In genomic region chr7:70290733-70291320, GRCm38 (mm10) we compare ENCODE assay signal across 19 mouse cellular contexts.
"Had no signal": no experiment of that assay in that cellular context is flagged by ENCODE, and none has a peak within 500 bp of the region (broad histone marks: within the 10 kb centered on the region; RNA-seq: fewer than 3 reads in every experiment).

No protein-coding gene starts in this region.

- DNase-seq: kidney, adult 11 months; kidney, adult 8-10 months; kidney, postnatal 10 days; kidney, postnatal 36 days; layer of hippocampus, postnatal 36 days; liver; lung, adult 18-20 months; midbrain, embryonic 14.5 days; right cerebral cortex, postnatal 25 days; spleen, adult 18-20 months; thymus, postnatal 25 days had no signal

- H3K9ac ChIP-seq: intestine, embryonic 15.5 days; kidney, embryonic 15.5 days; limb, embryonic 13.5 days; liver, embryonic 12.5 days; liver, embryonic 15.5 days; stomach, embryonic 15.5 days had no signal

- H3K4me2 ChIP-seq: intestine, embryonic 15.5 days; kidney, embryonic 15.5 days; limb, embryonic 13.5 days; liver, embryonic 12.5 days; liver, embryonic 15.5 days; stomach, embryonic 15.5 days had no signal

- ATAC-seq: intestine, embryonic 15.5 days; liver, embryonic 12.5 days had no signal

- H3K9me3 ChIP-seq: intestine, embryonic 15.5 days; limb, embryonic 10.5 days; limb, embryonic 13.5 days; liver, embryonic 12.5 days; liver, embryonic 15.5 days; stomach, embryonic 15.5 days had no signal

- H3K4me3 ChIP-seq: intestine, embryonic 15.5 days; kidney, embryonic 15.5 days; limb, embryonic 10.5 days; limb, embryonic 13.5 days; liver, embryonic 12.5 days; liver, embryonic 15.5 days; stomach, embryonic 15.5 days had no signal

- H3K4me1 ChIP-seq: intestine, embryonic 15.5 days; liver, embryonic 12.5 days; liver, embryonic 15.5 days had no signal

- H3K27ac ChIP-seq: intestine, embryonic 15.5 days; kidney, embryonic 15.5 days; limb, embryonic 10.5 days; limb, embryonic 13.5 days; liver, embryonic 12.5 days; liver, embryonic 15.5 days; macrophage; stomach, embryonic 15.5 days had no signal

- H3K36me3 ChIP-seq: intestine, embryonic 15.5 days; kidney, embryonic 15.5 days; limb, embryonic 10.5 days; limb, embryonic 13.5 days; liver, embryonic 12.5 days; liver, embryonic 15.5 days; stomach, embryonic 15.5 days had no signal
